Mouse (Mus musculus) heart, adult 18-20 months (tissue): ENCODE measurements around the gene Gcc1. TPM values are rescaled to one million over a fixed set of nuclear protein-coding genes. Genes with fewer than 3 reads are reported as not detected.

Experiments
- DNase-seq, 2 experiments: peaks; one replicate each; pipeline ENCODE4 v3.0.0; 2021 to 2022; ENCODE audit warnings: mixed read lengths in 1 of 2
- total RNA-seq, 2 experiments: library from RNA; stranded (reverse); gene quantifications; 2 replicates each; pipeline ENCODE4 v1.2.3; 2021

The Gcc1 gene
- total RNA-seq, 2 experiments from 2014 or later: 8.6 to 9.4 TPM

GRCm38 (mm10) chr6:28422651-28423290, 5.4 kb downstream of the Gcc1 start:
- no peak for DNase-seq

GRCm38 (mm10) chr6:28421469-28422000, 6.7 kb downstream of the Gcc1 start:
- peak; percentile 97 to 98 for DNase-seq

GRCm38 (mm10) chr6:28420865-28421264, 7.3 kb downstream of the Gcc1 start:
- DNase-seq: no peak

- DNase-seq: no peak
Measured at GRCm38 (mm10) chr6:28420361-28420760, 7.8 kb downstream of the Gcc1 start.

GRCm38 (mm10) chr6:28419673-28420072, 8.5 kb downstream of the Gcc1 start:
- DNase-seq: no peak

GRCm38 (mm10) chr6:28418449-28418848, 9.7 kb downstream of the Gcc1 start:
- DNase-seq: peak; percentile 93 to 95

GRCm38 (mm10) chr6:28416981-28417380, 11.2 kb downstream of the Gcc1 start:
- peak; percentile 30 to 67 for DNase-seq

- DNase-seq: no peak
Measured at GRCm38 (mm10) chr6:28411236-28411635, 17.0 kb downstream of the Gcc1 start.

- peak; percentile 61 to 73 for DNase-seq
Measured at GRCm38 (mm10) chr6:28410053-28410452, 18.1 kb downstream of the Gcc1 start.

GRCm38 (mm10) chr6:28399791-28400190, 28.4 kb downstream of the Gcc1 start:
- no peak for DNase-seq

GRCm38 (mm10) chr6:28398726-28399125, 29.5 kb downstream of the Gcc1 start:
- no peak for DNase-seq

GRCm38 (mm10) chr6:28397681-28398203, 30.4 kb downstream of the Gcc1 start, which contains the start of gene Zfp800:
Gene Zfp800 (minus strand): TSS chr6:28398005.
- peak in 1 of 2 experiments; percentile 27 for DNase-seq

GRCm38 (mm10) chr6:28396853-28397457, 31.2 kb downstream of the Gcc1 start:
- peak in 1 of 2 experiments; percentile 29 for DNase-seq

- DNase-seq: no peak
Measured at GRCm38 (mm10) chr6:28396051-28396852, 31.9 kb downstream of the Gcc1 start.

- no peak for DNase-seq
Measured at GRCm38 (mm10) chr6:28389038-28389437, 39.2 kb downstream of the Gcc1 start.

- DNase-seq: no peak
Measured at GRCm38 (mm10) chr6:28385169-28385568, 43.0 kb downstream of the Gcc1 start.

- DNase-seq: no peak
Measured at GRCm38 (mm10) chr6:28381983-28382382, 46.2 kb downstream of the Gcc1 start.

- no peak for DNase-seq
Measured at GRCm38 (mm10) chr6:28369966-28370683, 58.1 kb downstream of the Gcc1 start.

GRCm38 (mm10) chr6:28367575-28367974, 60.6 kb downstream of the Gcc1 start:
- DNase-seq: no peak
